Mouse (Mus musculus) cortical plate, adult 2 months (tissue): ENCODE results near the gene Prickle1.

Experiments used
- CTCF ChIP-seq: fragments of 200-500 bp; IDR thresholded peaks from 2 replicates; pipeline ENCODE4 v1.5.1; 2011; ENCODE audit warnings: mild to moderate bottlenecking, control low read depth, low read length; ENCODE audit not compliant: insufficient read depth; ENCODE audit errors: extremely low read depth
- POLR2A ChIP-seq: fragments of 200-500 bp; IDR thresholded peaks from 2 replicates; pipeline ENCODE4 v1.6.1; 2011; ENCODE audit warnings: mild to moderate bottlenecking, low read length, control low read depth; ENCODE audit not compliant: insufficient read depth; ENCODE audit errors: extremely low read depth

DNA sequence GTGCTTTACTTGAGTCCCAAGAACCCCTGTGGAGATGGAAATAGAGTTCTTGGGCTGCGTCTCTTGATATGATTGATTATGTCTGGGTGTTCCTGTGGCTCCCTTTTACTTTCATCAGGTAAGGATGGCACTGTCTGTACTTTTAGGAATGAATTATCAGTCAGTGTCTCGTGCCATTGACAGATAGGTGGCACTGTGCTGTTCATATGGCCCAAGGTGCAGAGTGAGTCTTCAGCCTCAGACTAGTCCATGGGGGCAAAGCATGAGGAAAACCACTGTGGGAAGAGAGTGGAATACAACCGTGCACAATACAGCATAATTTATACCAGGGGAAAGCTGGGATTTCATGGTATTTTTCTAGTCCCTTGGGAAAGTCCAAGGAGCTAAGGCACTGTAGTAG, 117.0 kb downstream of the Prickle1 start:
- no peak for TF ChIP-seq CTCF
- TF ChIP-seq POLR2A, result no peak
